Mouse (Mus musculus): ENCODE measurements around the gene Krtap4-6. TPM values are rescaled to one million over a fixed set of nuclear protein-coding genes. Genes with fewer than 3 reads are reported as not detected.

The Krtap4-6 gene
- total and polyA plus RNA-seq, 3 experiments, result not detected

DNA sequence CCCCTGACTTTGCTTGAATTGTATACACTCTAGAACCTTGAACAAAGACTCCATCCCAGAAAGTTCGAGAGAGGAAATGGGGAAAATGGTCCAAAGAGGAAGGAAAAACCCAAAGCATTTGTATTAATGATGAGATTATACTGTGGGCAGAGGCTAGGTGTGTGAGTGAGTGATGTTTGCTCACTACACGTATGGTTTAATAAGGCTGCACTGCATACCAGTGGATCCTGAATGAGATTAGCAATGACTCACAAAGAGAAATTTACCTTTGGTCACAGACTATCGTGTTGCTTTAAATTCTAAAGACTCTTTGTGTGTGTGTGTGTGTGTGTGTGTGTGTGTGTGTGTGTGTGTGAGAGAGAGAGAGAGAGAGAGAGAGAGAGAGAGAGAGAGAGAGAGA is 34.9 kb downstream of the Krtap4-6 start:
- no peak for TF ChIP-seq JUND (conservative IDR thresholded peaks at IDR 0.05; ENCODE audit: low read depth, low read length)
- TF ChIP-seq POLR2AphosphoS2 (IDR thresholded peaks at IDR 0.05; ENCODE audit: low read depth, low read length), result no peak
- TF ChIP-seq MXI1 (IDR thresholded peaks at IDR 0.05; ENCODE audit: low read depth, low read length), result no peak
- no peak for TF ChIP-seq IRF4 (IDR thresholded peaks at IDR 0.05; ENCODE audit: low read depth, low read length)
- no peak for TF ChIP-seq ZMIZ1 (IDR thresholded peaks at IDR 0.05; ENCODE audit: low read depth, low read length)
- TF ChIP-seq POLR2A (IDR thresholded peaks at IDR 0.05; ENCODE audit: low read depth, low read length), result no peak
- TF ChIP-seq TBP (conservative IDR thresholded peaks at IDR 0.05; ENCODE audit: low read depth, low read length), result no peak
- TF ChIP-seq CHD2 (IDR thresholded peaks at IDR 0.05; ENCODE audit: low read length), result no peak
- TF ChIP-seq ETS1 (conservative IDR thresholded peaks at IDR 0.05; ENCODE audit: low read depth, low read length), result no peak
- TF ChIP-seq MAX (IDR thresholded peaks at IDR 0.05; ENCODE audit: low read length), result no peak
- no peak for TF ChIP-seq ZNF384 (IDR thresholded peaks at IDR 0.05; ENCODE audit: low read depth, low read length)
- TF ChIP-seq SMC3 (IDR thresholded peaks at IDR 0.05; ENCODE audit: low read depth, low read length), result no peak
- no peak for TF ChIP-seq USF1 (IDR thresholded peaks at IDR 0.05; ENCODE audit: low read depth, low read length)
- no peak for TF ChIP-seq USF2 (conservative IDR thresholded peaks at IDR 0.05; ENCODE audit: low read depth, low read length)
- no peak for TF ChIP-seq ZC3H11A (IDR thresholded peaks at IDR 0.05; ENCODE audit: low read depth, low read length)
- TF ChIP-seq RAD21 (IDR thresholded peaks at IDR 0.05; ENCODE audit: low read depth, low read length), result no peak
- in situ Hi-C loops (cut with MboI; ENCODE audit: low pct_ligation_motif_present, low pct_unique_long_range_greater_than_20kb, low sequenced_read_pairs), result no loop called here
- Histone ChIP-seq H3K9me3 (replicated peaks; ENCODE audit: low read length) (no peaks in the 10 kb centered on the region), H3K79me2 (replicated peaks; ENCODE audit: control insufficient read depth, extremely low read depth, insufficient read depth, poor library complexity, severe bottlenecking) (no peaks in the 10 kb centered on the region), H3K4me3 (replicated peaks in 1 of 3; ENCODE audit: low read depth in 2 of 3, low read length in 2 of 3, poor library complexity in 1 of 3) (no peak overlapping the region), H3K4me2 (ENCODE audit: insufficient read depth, low read depth, poor library complexity, severe bottlenecking) (no peak overlapping the region), H3K36me3 (replicated peaks in 1 of 2; ENCODE audit: control insufficient read depth in 1 of 2, insufficient read depth in 1 of 2, low read length in 1 of 2) (no peaks in the 10 kb centered on the region), H3K27me3 (replicated peaks) (peaks cover 74% of the 10 kb centered on the region), H3K4me1 (ENCODE audit: control insufficient read depth in 1 of 2, insufficient read depth in 2 of 2) (0 out of 4 replicates have a peak, but pooled peaks cover 0 to 2% of the 10 kb centered on the region in 2 experiments), H3K9ac (ENCODE audit: insufficient read depth, low read depth) (no peak overlapping the region), H3K27ac (ENCODE audit: insufficient read depth, low read depth) (no peak overlapping the region)
- DNase-seq (ENCODE audit: extremely low read depth), result no peak
- dilution Hi-C loops (cut with MboI; ENCODE audit: extremely low pct_ligation_motif_present, extremely low pct_unique_long_range_greater_than_20kb, low sequenced_read_pairs), result no loop called here

DNA sequence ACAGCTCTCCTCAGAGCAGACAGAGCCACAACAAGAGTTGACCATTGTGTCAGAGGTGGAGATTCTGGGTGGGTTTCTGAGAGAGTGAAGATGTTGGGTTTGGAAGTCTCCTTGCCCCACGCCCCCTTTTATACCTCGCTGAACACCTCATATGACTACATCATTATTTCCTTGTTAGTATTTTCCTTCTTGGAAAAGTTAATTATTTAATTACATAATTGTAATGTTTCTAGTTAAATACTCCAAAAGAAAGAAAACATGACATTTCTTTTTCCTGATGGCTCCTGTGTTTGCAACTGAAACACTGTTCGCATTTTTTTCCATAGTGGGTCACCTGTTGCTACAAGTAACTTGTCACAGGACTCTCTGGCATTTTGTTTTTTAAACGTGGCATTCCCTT is 37.6 kb downstream of the Krtap4-6 start, which contains the start of gene Krtap4-1:
Gene Krtap4-1 (minus strand): TSS at position 101 of the 400 bp plus-strand sequence.
- Histone ChIP-seq H3K79me2 (replicated peaks; ENCODE audit: control insufficient read depth, extremely low read depth, insufficient read depth, poor library complexity, severe bottlenecking) (no peaks in the 10 kb centered on the region), H3K4me1 (ENCODE audit: control insufficient read depth in 1 of 2, insufficient read depth in 2 of 2) (0 out of 4 replicates have a peak, but pooled peaks cover 0 to 2% of the 10 kb centered on the region in 2 experiments), H3K4me2 (ENCODE audit: insufficient read depth, low read depth, poor library complexity, severe bottlenecking) (no peak within 1 kb of the TSS), H3K27ac (ENCODE audit: insufficient read depth, low read depth) (no peak within 1 kb of the TSS), H3K9me3 (replicated peaks; ENCODE audit: low read length) (peaks cover 8% of the 10 kb centered on the region), H3K36me3 (replicated peaks in 1 of 2; ENCODE audit: control insufficient read depth in 1 of 2, insufficient read depth in 1 of 2, low read length in 1 of 2) (no peaks in the 10 kb centered on the region), H3K9ac (ENCODE audit: insufficient read depth, low read depth) (no peak within 1 kb of the TSS), H3K27me3 (replicated peaks) (peaks cover 76% of the 10 kb centered on the region), H3K4me3 (replicated peaks in 1 of 3; ENCODE audit: low read depth in 2 of 3, low read length in 2 of 3, poor library complexity in 1 of 3) (no peak within 1 kb of the TSS)
- no peak for DNase-seq (ENCODE audit: extremely low read depth)
- in situ Hi-C loops (cut with MboI; ENCODE audit: low pct_ligation_motif_present, low pct_unique_long_range_greater_than_20kb, low sequenced_read_pairs) (no loop called here), dilution Hi-C loops (cut with MboI; ENCODE audit: extremely low pct_ligation_motif_present, extremely low pct_unique_long_range_greater_than_20kb, low sequenced_read_pairs) (no loop called here)
- no peak for TF ChIP-seq ZNF384 (IDR thresholded peaks at IDR 0.05; ENCODE audit: low read depth, low read length)
- no peak for TF ChIP-seq ETS1 (conservative IDR thresholded peaks at IDR 0.05; ENCODE audit: low read depth, low read length)
- no peak for TF ChIP-seq HCFC1 (IDR thresholded peaks at IDR 0.05; ENCODE audit: low read depth, low read length)
- TF ChIP-seq ZMIZ1 (IDR thresholded peaks at IDR 0.05; ENCODE audit: low read depth, low read length), result no peak
- TF ChIP-seq USF1 (IDR thresholded peaks at IDR 0.05; ENCODE audit: low read depth, low read length), result no peak
- TF ChIP-seq RCOR1 (conservative IDR thresholded peaks at IDR 0.05; ENCODE audit: low read depth, low read length), result no peak
- TF ChIP-seq ZKSCAN1 (IDR thresholded peaks at IDR 0.05; ENCODE audit: borderline replicate concordance, low read depth, low read length), result no peak
- TF ChIP-seq IRF4 (IDR thresholded peaks at IDR 0.05; ENCODE audit: low read depth, low read length), result no peak

All from CH12.LX (cell line).